Mouse (Mus musculus) fat pad, adult 2 months (tissue): ENCODE results near the gene Arhgef40.

Experiments used
- DNase-seq: peaks from one replicate; pipeline ENCODE4 v3.0.0-alpha.2; 2011; ENCODE audit warnings: low read depth, low spot score; ENCODE audit errors: extremely low read depth

The Arhgef40 gene

GRCm38 (mm10) chr14:52003981-52004495 lies 19.5 kb downstream of the Arhgef40 start:
- no peak for DNase-seq

DNA sequence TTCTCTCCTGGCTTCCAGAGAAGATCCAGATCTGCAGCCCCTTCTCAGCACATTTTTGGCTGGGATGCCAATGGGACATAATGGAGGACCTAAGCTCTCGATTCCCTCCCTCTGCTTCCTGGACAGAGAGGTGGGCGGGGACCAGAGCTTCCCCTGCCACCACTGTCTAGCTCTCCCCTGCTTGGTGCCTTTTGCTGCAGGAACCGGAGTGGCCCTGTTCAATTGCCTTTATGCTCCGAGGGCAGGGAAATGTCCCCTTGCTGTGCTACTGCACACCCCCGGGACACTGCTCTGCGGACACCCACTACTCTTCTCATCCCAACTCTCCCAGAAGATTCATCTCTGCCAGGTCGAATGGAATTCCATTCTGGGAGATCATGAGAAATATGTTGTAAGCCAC lies 20.6 kb downstream of the Arhgef40 start:
- DNase-seq, result no peak

DNA sequence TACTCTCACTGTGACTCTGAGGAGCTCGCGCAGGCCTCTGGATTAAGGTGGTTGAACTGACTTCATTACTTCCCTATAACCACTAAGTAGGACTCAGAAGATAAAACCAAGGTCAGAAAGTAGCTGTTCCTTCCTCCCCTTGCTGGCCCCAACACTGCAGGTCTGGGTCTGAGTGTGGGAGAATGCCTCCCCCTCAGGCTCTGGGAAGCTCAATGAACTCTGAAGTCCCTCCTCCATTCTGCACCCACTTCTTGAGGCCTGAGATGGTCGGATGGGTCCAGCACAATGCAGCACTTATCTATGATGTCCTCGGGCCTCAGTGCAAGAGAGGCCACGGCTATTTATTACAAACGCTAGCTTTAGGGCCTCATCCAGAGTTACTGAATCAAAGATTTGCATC lies 21.1 kb downstream of the Arhgef40 start:
- no peak for DNase-seq

- DNase-seq, result no peak
Observed at GRCm38 (mm10) chr14:52006241-52006640, 21.7 kb downstream of the Arhgef40 start.

DNA sequence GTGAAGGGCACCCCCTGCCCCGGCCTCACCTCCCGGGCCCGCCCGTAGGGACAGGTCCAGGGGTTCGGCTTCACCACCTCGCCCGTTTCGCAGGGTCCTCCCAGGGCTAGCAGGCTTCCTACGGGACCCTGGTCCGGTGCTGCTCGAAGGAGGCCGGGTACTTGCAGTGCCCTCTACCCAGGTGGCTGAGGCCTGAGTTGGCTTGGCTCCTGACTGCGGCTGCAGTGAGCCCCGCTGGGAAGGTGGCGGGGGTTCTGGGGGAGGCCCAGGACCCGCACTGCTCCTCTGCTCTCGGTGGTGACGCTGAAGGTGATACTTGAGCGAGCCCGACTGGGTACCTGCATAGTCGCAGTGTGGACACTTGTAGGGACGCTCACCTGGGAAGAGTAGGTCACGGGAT lies 22.3 kb downstream of the Arhgef40 start:
- DNase-seq, result no peak

- no peak for DNase-seq
Observed at GRCm38 (mm10) chr14:52008321-52009203, 24.0 kb downstream of the Arhgef40 start.

DNA sequence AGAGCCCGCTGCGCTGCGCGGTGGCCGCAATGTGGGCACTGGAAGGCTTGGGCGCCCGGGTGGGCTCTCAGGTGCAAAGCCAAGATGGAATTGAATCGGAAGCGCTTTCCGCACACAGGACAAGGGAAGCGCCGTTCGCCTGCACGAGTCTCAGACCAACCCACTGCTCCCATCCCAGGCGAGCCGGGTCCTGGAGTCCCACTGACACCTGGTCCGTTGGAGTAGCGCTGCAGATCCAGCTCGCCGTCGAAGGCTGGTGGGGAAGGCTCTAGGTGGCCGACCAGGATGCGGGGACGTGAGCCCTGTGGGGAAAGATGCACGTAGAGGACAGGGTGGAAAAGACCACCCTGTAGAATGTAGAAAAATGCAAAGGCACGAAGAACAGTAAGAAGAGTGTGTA lies 24.8 kb downstream of the Arhgef40 start:
- DNase-seq, result no peak

GRCm38 (mm10) chr14:52009841-52010240 lies 25.3 kb downstream of the Arhgef40 start:
- DNase-seq, result no peak

- no peak for DNase-seq
Observed at GRCm38 (mm10) chr14:52010446-52011111, 26.1 kb downstream of the Arhgef40 start.

- no peak for DNase-seq
Observed at GRCm38 (mm10) chr14:52011683-52012082, 27.2 kb downstream of the Arhgef40 start.

DNA sequence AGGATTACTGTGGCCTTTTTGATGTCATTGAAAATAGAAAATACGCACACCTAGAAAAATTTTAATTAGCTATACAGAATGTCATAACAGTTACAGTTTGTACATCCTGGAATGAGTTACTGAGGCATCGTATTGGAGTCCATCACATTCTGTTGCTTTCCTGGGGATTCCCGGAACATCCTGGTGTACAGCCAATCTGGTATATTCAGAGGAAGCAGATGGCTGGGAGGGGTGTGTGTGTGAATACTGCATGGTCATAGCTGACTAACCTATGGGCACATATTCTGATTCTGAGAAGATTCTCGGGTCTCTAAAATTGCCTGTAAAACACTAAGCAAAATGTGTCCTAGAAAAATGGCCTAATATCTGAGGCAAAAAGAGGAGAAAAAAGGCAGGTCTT lies 27.6 kb downstream of the Arhgef40 start:
- DNase-seq, result no peak

DNA sequence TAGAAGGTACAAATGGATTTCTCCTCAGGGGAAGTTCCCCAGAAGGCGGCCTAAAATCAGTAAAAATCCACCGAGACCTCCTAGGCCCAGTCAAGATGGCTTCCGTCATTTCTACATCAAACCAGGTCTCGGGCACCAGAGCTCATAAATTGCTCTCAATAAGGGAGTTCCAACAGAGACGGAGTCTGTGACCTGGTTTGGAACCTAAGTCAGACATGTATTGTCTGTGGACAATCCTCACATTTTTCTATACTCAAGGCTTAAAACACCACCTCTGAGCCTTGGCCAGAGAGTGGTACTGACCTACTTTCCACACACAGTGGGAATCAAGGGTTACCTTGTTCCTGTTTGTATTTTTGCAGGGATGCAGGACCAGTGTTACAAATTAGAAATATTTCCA lies 28.0 kb downstream of the Arhgef40 start:
- DNase-seq, result no peak

- DNase-seq, result no peak
Observed at GRCm38 (mm10) chr14:52013021-52013610, 28.6 kb downstream of the Arhgef40 start.

DNA sequence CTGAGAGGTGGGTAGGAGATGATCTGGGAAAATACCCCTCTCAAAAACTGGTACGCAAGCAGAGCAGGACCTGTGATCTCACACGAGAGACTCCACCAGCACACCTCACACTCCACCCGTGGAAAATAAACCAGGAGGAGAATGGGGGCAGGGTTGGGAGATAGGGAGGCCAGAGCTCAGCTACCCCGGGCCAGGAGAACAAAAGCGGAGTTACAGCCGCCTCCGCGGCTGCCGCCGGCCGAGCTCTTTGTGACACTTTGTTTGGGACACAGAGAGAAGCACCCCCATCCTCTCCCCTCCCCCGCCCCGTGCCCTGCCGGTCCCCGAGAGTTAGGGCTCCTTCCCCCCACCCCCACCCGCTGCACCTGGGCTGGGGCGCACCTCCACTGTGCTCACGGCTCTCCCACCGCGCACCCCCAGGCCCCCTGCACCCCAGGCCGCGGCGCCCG lies 29.3 kb downstream of the Arhgef40 start:
- no peak for DNase-seq

- no peak for DNase-seq
Observed at GRCm38 (mm10) chr14:52014271-52014760, 29.8 kb downstream of the Arhgef40 start.

- DNase-seq, result no peak
Observed at GRCm38 (mm10) chr14:52014761-52015311, 30.3 kb downstream of the Arhgef40 start.

- DNase-seq, result peak; percentile 87
Observed at GRCm38 (mm10) chr14:52015445-52016100, 31.1 kb downstream of the Arhgef40 start, which contains the start of gene Tmem253. Gene Tmem253 (plus strand): TSS chr14:52015658.

DNA sequence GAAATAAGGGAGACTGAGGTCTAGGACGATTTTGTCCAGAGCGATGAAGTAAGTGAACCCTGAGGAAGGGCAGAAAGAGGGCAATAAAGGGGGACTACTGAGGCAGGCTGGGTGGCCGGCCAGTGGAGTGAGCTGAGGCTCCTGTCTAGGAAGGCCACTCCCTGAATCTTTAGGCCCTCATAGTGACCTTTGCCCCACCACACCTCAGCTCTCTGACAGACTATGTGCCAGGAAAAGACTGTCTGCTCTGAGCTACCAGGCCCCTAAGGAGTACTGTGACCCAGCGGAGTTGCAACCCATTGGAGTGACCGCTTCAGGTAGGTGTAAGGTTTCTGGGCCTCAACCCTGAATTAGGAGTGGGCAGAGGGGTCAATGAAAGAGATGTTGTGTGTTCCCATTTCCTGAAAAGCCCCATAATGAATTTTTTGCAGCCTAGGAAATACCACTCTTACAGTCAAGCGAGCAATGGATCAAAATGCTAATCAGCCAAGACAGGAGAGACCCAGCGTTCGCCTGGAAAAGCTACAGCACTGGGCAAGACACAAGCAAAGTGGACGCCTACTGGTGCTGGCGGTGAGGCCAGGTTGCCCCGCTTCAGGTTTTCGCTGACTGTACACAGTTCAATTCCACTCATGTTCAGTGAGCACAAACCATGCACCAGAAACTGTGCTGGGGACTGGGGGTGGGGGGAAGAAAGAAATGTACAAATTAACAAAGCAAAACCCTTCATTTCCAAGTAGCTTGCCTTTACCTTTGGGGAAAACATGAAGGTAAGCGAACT lies 32.3 kb downstream of the Arhgef40 start:
- DNase-seq, result no peak

DNA sequence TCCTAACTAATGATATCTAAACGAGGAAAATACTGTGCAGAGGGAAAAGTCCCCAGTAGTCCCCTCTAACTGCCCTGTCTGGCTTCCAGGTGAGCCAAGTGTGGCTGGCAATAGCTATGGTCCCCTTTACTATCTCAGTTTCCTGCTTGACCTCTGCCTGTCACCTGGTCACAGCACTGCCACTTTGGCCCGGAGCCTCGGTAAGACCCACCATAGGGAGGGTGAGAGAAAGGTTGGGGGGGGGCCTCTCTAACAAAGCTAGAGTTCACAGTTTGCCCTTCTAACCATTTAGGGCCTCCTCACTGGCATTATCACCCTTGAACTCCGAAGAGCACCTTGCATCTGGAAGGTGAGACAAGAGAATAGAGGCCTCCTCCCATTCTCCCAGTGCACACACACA lies 33.1 kb downstream of the Arhgef40 start:
- DNase-seq, result no peak
